Mouse (Mus musculus) ES-E14 (cell line): ENCODE measurements around the gene Fbxo47.

Source experiments
- CHD2 ChIP-seq: IDR thresholded peaks from 2 replicates; pipeline ENCODE4 v1.6.1; 2014; ENCODE audit warnings: mild to moderate bottlenecking, low read depth, low read length, inconsistent platforms
- HCFC1 ChIP-seq: IDR thresholded peaks from 2 replicates; pipeline ENCODE4 v1.6.1; 2012; ENCODE audit warnings: low read length, inconsistent platforms, borderline replicate concordance; ENCODE audit not compliant: insufficient read depth
- MAFK ChIP-seq: IDR thresholded peaks from 2 replicates; pipeline ENCODE4 v1.6.1; 2014; ENCODE audit warnings: mild to moderate bottlenecking, low read depth, low read length, inconsistent platforms; ENCODE audit not compliant: insufficient read depth
- ZC3H11A ChIP-seq: IDR thresholded peaks from 2 replicates; pipeline ENCODE4 v1.6.1; 2012; ENCODE audit warnings: low read depth, mild to moderate bottlenecking, inconsistent platforms, low read length, borderline replicate concordance
- ZNF384 ChIP-seq: IDR thresholded peaks from 2 replicates; pipeline ENCODE4 v1.6.1; 2012; ENCODE audit warnings: low read depth, low read length, inconsistent platforms

DNA sequence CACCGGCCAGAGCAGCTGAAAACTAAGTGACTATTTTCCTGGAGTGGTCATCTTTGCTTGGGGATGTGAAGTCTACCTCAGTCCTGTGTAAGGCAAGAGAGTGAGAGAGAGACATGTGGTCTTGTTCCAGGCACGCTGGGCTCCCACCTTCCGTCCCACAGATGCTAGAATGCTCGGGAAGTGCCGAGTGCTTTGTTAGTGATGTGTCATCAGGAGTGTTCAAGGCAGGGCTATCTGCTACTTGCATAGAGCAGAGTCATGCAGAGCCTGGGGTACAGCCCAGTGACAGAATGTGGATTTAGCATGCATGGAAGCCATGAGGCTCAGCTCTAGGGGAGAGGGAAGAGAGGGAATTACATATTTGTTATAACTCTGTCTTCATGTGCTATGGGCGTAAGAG lies 56.3 kb downstream of the Fbxo47 start:
- no peak for TF ChIP-seq CHD2
- no peak for TF ChIP-seq HCFC1
- no peak for TF ChIP-seq MAFK
- TF ChIP-seq ZC3H11A = no peak
- TF ChIP-seq ZNF384 = no peak
